Mouse (Mus musculus) ES-Bruce4 (cell line): Measurements from ENCODE around the gene Nmrk1.
A peak's percentile ranks its signal among the peaks of the same experiment; 100 is the strongest.

Experiments
- CTCF ChIP-seq: IDR thresholded peaks from one replicate; pipeline ENCODE4 v1.8.1; 2011; ENCODE audit warnings: low read depth, low read length
- EP300 ChIP-seq: IDR thresholded peaks from 2 replicates; pipeline ENCODE4 v1.6.1; 2011; ENCODE audit warnings: low read depth, low read length; ENCODE audit not compliant: insufficient read depth
- POLR2A ChIP-seq: IDR thresholded peaks from one replicate; pipeline ENCODE4 v1.8.1; 2011; ENCODE audit warnings: low read length; ENCODE audit not compliant: insufficient read depth

DNA sequence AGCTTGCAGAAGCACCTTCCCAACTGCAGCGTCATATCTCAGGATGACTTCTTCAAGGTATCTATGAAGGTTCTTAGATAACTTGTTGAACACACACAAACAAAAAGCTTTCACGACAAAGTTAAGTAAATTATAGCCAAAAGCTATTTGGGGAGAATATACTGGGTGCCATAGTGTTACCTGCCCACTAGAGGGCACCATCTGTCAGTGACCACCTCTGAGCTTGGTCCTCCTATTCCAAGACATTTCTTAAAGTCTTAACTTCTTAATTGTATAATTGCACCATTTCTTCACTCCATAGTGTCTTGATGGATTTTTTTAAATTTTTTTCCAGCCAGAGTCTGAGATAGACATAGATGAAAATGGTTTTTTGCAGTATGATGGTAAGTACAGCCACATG is 7.8 kb downstream of the Nmrk1 start:
- peak; percentile 38 for TF ChIP-seq CTCF
- TF ChIP-seq EP300, result no peak
- TF ChIP-seq POLR2A, result no peak
